Mouse (Mus musculus): Measurements from ENCODE around the gene Tex19.2.
"Not testable (repeated sequence)": the region's sequence is repeated elsewhere in the genome, so short reads cannot be mapped to it uniquely, and the experiment has no call there.

Tex19.2 gene

GRCm38 (mm10) chr11:121109986-121110385, 8.5 kb downstream of the Tex19.2 start:
- DNase-seq: peak; percentile 58

DNA sequence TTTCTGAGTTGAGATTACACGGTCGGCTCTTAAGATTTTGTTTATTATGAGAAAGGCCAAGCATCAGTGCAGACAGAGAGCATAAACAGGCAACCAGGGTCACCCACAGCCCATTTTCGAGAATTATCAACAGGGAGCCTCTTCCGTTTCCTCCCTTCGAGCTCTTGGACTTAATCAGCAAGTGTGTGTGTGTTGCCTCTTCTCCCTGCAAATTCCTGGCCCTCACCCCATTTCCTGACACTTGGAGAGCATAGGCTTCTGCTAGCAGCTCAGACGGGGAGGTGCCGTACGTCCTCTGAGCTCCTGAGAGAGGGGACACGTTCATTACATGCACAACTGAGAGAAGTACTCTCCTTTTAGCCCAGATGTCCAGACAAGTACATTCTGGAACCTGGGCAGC, 10.4 kb downstream of the Tex19.2 start:
- DNase-seq: peak; percentile 48

DNA sequence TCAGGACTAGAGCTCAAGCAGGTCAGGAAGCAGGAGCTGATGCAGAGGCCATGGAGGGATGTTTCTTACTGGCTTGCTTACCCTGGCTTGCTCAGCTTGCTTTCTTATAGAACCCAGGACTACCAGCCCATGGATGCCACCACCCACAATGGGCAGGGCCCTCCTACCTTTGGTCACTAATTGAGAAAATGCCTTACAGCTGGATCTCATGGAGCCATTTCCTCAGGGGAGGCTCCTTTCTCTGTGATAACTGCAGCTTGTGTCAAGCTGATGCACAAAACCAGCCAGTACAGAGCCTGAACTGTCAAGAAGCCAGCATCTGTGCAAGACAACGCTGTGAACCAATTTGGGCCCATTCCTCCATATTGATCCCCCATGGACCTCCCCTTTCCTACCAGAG, 11.2 kb downstream of the Tex19.2 start:
- not testable (repeated sequence) for DNase-seq

- no peak for DNase-seq
These were observed 17.2 kb downstream of the Tex19.2 start for GRCm38 (mm10) chr11:121101124-121101805.

DNA sequence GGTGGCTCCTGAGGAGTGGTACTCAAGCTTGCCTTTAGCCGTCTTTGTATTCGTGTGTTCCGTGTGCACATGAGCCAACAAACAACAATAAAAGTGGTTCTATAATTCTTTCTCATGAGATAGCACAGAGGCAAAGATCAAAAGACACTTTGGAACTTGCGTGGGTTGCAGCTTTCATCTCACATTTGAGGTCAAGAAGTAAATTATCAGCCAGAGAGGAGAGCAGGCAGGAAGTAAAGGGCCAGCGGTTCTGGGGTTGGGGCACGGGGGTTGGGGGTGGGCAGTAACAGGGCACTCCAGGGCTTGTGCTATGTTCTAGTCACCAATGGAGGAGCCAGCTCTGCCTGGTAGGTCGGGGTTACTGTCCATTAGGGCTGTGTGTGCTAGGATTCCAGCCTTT, 17.8 kb downstream of the Tex19.2 start:
- no peak for DNase-seq

GRCm38 (mm10) chr11:121099762-121100161, 18.7 kb downstream of the Tex19.2 start:
- no peak for DNase-seq

- no peak for DNase-seq
These were observed 25.6 kb downstream of the Tex19.2 start for GRCm38 (mm10) chr11:121092606-121093585.

DNA sequence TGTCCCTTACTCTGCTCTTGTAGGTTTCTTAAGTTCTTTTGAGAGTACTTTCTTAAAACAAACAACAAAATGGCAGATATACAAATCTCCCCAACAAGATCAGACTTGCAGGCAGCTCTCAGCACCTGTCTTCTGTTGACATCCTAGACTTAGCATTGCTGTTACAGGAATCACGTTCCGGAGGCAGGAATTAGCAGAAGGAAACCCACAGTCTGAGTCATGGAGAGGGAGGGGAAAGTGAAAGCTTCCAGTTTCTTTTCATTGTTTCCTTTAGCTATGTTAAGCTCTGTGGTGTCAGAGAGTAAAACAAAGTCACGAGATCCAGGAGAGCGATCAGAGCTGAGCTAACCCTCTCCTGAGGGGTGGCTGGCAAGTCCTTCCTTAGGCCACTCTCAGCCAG, 27.5 kb downstream of the Tex19.2 start:
- DNase-seq: no peak

- no peak for DNase-seq
These were observed 28.5 kb downstream of the Tex19.2 start for GRCm38 (mm10) chr11:121089756-121090546.

DNA sequence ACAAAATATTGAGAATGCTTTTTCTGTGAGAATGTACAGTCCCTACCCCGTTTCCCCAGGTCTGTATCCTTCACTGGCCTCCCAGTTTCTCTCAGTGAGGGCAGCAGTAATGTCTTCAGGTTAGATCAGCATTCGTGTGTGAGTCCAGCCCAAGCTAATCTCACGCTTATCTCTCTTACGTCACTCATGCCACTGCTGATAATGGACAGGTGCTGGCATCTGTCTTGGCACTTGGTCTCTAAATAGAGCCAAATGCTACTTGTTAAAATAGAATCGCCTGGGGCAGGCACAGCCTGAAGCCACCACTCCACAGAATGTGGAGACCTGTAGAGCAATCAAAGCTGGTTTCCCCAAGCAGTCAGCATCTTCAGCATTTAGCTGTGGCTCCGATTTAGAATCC, 29.5 kb downstream of the Tex19.2 start:
- DNase-seq: no peak

GRCm38 (mm10) chr11:121086296-121086695, 32.2 kb downstream of the Tex19.2 start:
- no peak for DNase-seq

DNA sequence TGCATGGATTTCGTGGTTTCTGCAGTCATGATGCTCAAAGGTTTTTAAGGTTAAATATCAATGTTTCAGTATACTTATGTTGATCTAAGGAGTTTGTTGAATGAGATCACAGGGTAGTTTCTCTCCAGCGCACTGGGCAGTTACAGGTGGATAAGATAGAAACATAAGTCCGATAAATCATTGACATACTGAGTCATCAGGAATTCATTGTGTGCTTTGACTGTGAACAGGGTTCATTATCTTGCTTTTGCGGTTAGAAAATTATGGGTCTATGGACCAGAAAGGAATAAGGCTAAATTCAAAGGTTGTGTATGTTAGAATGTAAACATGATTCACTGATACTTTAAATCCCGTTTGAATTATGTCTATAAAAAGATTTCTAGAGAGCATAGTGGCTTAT, 33.3 kb downstream of the Tex19.2 start:
- DNase-seq: no peak

- DNase-seq: peak; percentile 22
These were observed 35.5 kb downstream of the Tex19.2 start for GRCm38 (mm10) chr11:121082857-121083500.

- DNase-seq: no peak
These were observed 36.2 kb downstream of the Tex19.2 start for GRCm38 (mm10) chr11:121082250-121082649.

DNA sequence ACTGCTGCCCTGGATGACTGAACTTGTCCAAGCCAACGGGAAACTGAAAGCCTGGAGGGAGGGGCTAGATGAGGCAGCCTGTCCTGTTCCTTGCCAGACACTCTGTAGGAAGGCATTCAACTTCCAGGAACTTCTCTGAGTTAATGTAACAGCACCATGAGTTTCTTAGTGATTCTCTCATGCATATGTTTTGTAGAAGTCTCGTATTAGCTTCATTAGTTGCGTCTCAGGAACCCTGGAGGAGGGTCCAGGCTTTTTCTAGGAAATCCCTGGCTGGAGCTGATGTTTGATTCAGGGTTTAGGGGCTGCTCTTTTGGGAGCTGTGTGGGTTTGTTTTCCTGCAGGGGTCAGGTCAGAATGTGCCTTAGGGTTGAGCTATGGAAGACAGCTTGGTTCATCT, 37.4 kb downstream of the Tex19.2 start, which contains the start of gene Sectm1a:
TSS of gene Sectm1a (minus strand) at position 101 of the 400 bp plus-strand sequence.
- DNase-seq: no peak

DNA sequence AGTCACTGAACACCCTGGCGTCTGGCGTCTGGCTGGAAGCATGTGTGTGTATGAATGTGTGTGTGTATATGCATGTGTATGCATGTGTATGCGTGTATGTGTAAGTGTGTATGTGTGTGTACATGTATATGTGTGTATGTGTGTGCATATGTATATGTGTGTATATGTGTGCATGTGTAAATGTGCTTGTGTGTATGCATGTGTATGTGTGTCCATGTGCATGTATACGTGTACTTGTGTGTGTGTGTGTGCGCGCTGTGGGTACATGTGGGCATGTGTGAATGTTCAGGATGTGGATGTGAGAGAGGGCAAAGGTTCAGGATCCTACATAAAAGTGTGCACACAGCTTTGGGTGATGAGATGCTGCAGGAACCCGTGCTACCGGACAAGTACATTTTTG, 38.1 kb downstream of the Tex19.2 start:
- no peak for DNase-seq

DNA sequence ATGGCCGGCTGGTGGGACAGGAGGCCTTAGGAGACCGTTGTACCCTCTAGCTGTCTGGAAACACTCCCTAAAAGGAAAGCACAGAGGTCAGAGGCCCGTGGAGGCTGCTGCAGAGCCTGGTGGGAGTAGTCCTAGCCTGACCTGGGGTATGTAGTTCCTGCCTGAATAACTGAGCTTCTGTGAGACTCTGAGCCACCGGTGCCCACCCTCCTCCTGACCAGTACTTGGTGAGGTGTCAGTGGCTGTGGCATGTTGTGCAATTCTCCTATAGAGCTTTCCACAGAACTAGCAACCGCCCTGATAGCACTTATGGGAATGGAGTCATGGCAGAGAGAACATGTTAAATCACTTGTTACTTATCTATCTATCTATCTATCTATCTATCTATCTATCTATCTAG, 42.8 kb downstream of the Tex19.2 start:
- DNase-seq: no peak

DNA sequence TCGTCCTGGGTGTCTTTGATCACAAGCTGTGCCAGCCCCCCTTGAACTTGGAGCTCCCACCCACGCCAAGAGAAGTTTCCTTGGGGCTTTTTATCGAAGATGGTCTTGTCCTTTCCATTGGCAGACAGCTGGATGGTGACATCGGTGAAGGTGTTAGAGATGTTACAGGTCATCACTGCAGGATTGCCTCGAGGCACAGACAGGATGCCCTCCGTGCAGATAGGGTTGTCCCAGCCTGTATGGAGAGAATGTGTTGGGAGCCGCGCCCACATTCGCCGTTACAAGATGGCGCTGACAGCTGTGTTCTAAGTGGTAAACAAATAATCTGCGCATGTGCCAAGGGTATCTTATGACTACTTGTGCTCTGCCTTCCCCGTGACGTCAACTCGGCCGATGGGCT, 48.8 kb downstream of the Tex19.2 start:
- not testable (repeated sequence) for DNase-seq

- DNase-seq: no peak
These were observed 50.6 kb downstream of the Tex19.2 start for GRCm38 (mm10) chr11:121067895-121068294.
